Mouse (Mus musculus): Measurements from ENCODE around the gene Spin1. TPM values are rescaled to one million over a fixed set of nuclear protein-coding genes. Genes with fewer than 3 reads are reported as not detected.

Gene Spin1
- polyA plus RNA-seq, 1 experiment: 29.0 TPM

GRCm38 (mm10) chr13:51128417-51128816, 27.7 kb downstream of the Spin1 start:
- TF ChIP-seq POLR2A (IDR thresholded peaks at IDR 0.05; ENCODE audit: borderline replicate concordance, low read depth, low read length) (no peak), CTCF (IDR thresholded peaks at IDR 0.05; ENCODE audit: low read depth, low read length) (no peak)
- no peak overlapping the region for H3K4me3 ChIP-seq (ENCODE audit: insufficient read depth, low read length)
- H3K4me1 ChIP-seq (ENCODE audit: control insufficient read depth, insufficient read depth, low read length): no peaks in the 10 kb centered on the region; the same call in 1 of the 2 replicates
- H3K27ac ChIP-seq (ENCODE audit: insufficient read depth, low read depth, low read length): no peak overlapping the region

- no peak for TF ChIP-seq CTCF (IDR thresholded peaks at IDR 0.05; ENCODE audit: low read depth, low read length)
- TF ChIP-seq POLR2A (IDR thresholded peaks at IDR 0.05; ENCODE audit: borderline replicate concordance, low read depth, low read length): no peak
- H3K27ac ChIP-seq (ENCODE audit: insufficient read depth, low read depth, low read length): no peak overlapping the region
- H3K4me1 ChIP-seq (ENCODE audit: control insufficient read depth, insufficient read depth, low read length): peaks cover 6% of the 10 kb centered on the region
- H3K4me3 ChIP-seq (ENCODE audit: insufficient read depth, low read length): no peak overlapping the region
These were observed 30.5 kb downstream of the Spin1 start for GRCm38 (mm10) chr13:51131179-51131578.

DNA sequence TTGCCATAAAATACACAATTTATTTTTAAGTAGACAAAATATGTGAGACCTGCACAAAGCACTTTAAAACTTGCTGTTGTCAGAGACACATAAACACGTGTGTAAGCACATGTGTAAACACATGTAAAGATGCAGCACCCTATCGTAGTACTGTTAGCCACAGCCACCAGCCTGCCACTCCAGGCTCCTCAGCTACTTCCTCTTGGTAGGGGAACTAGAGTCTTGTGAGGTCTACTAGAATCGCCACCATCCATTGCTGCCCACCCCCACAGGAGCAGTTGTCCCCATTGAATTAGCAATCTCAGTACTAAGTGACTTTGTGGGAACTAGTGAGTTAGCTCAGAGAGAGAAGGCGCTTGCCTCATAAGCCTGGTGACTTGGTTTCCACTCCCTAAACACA, 35.6 kb downstream of the Spin1 start:
- H3K27ac ChIP-seq (ENCODE audit: insufficient read depth, low read depth, low read length): peak overlapping the region; percentile 48
- peaks cover 19% of the 10 kb centered on the region for H3K4me1 ChIP-seq (ENCODE audit: control insufficient read depth, insufficient read depth, low read length)
- H3K4me3 ChIP-seq (ENCODE audit: insufficient read depth, low read length): no peak overlapping the region
- TF ChIP-seq POLR2A (IDR thresholded peaks at IDR 0.05; ENCODE audit: borderline replicate concordance, low read depth, low read length) (no peak), CTCF (IDR thresholded peaks at IDR 0.05; ENCODE audit: low read depth, low read length) (no peak)

DNA sequence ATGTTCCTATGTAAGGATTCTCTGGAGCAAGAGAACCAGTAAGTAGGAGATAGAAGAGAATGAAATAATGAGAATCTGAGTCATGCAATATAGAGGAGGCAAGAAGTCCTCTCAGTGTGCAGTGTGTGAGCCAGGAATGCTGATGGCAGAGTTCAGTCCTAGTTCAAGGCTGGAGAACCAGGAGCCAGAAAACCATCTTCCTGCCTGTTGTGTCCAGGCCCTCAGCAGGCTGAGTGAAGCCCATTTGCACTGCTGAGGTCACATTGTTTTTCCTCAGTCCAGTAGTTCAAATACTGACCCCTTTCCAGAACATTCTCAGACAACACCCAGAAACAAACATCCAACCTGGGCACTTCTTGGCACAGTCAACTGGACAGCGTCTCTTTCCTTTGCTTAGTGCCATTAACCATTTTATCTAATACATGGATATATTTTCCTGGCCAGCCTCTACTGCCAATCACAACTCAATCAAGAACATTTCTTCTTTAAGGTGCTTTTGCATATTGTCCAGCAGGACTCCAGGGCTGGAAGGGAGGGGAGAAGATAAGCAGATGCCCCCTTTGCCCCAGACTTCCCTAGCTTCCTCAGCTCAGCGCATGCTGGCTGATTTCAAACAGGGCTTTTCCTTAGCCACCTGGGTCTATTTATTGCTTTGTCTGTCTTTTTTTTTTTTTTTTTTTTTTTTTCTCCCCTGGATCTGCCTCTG, 36.5 kb downstream of the Spin1 start:
- Histone ChIP-seq H3K4me1 (ENCODE audit: control insufficient read depth, insufficient read depth, low read length) (peaks cover 19% of the 10 kb centered on the region), H3K4me3 (ENCODE audit: insufficient read depth, low read length) (no peak overlapping the region), H3K27ac (ENCODE audit: insufficient read depth, low read depth, low read length) (peak overlapping the region; percentile 60)
- TF ChIP-seq POLR2A (IDR thresholded peaks at IDR 0.05; ENCODE audit: borderline replicate concordance, low read depth, low read length) (no peak), CTCF (IDR thresholded peaks at IDR 0.05; ENCODE audit: low read depth, low read length) (no peak)

DNA sequence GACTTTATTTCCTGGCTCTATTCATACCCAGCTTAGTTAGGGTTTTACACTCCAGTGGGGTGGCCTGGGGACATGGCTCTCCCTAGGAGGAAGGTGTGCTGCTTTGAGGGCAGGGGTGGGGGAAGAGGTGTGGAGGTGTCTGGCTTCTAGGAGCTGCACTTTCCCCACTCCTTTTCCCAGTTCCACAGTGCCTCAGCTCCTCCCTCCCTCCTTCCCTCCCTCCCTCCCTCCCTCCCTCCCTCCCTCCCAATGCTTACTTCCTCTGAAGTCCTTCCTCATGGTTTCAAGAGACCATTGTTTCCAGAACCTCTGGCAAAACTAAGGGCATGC, 37.0 kb downstream of the Spin1 start:
- Histone ChIP-seq H3K4me3 (ENCODE audit: insufficient read depth, low read length) (no peak overlapping the region), H3K4me1 (ENCODE audit: control insufficient read depth, insufficient read depth, low read length) (peaks cover 19% of the 10 kb centered on the region), H3K27ac (ENCODE audit: insufficient read depth, low read depth, low read length) (peak overlapping the region; percentile 60)
- TF ChIP-seq CTCF (IDR thresholded peaks at IDR 0.05; ENCODE audit: low read depth, low read length): no peak
- TF ChIP-seq POLR2A (IDR thresholded peaks at IDR 0.05; ENCODE audit: borderline replicate concordance, low read depth, low read length): no peak

GRCm38 (mm10) chr13:51147106-51147505, 46.4 kb downstream of the Spin1 start:
- Histone ChIP-seq H3K4me3 (ENCODE audit: insufficient read depth, low read length) (no peak overlapping the region), H3K4me1 (ENCODE audit: control insufficient read depth, insufficient read depth, low read length) (no peaks in the 10 kb centered on the region), H3K27ac (ENCODE audit: insufficient read depth, low read depth, low read length) (no peak overlapping the region)
- TF ChIP-seq CTCF (IDR thresholded peaks at IDR 0.05; ENCODE audit: low read depth, low read length) (no peak), POLR2A (IDR thresholded peaks at IDR 0.05; ENCODE audit: borderline replicate concordance, low read depth, low read length) (no peak)

DNA sequence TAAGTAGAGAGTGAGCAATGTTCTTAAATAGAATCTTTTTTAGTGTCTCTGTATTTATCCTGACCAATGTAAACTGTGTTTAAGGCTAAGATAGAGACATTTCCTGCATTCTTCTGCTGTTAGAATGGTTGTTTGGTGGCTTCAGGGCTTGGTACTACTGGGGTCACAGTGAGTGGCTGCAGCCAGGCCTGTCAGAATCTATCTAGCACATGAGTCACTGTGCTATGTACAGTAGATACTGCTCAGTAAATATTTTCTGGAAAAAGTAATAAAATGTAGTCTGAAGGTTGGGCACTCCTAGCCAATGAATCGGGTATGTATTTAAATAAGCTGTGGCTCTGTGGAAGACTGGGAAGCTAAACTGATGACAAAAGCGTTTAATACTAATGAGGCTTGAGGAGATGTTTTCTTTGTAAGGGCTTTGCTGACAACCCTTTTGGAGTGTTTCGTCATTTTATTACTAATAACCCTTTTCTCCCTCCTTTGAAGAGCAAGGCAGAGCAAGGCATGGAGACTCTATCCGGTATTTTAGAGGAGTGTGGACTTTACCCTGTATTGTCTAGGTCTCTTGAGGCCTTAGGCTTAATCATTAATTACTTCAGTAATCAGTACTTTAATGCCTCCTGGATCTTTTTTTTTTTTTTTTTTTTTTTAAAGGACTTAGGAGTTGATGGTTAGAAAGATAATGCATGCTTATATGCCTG, 52.4 kb downstream of the Spin1 start:
- no peak overlapping the region for H3K27ac ChIP-seq (ENCODE audit: insufficient read depth, low read depth, low read length)
- TF ChIP-seq POLR2A (IDR thresholded peaks at IDR 0.05; ENCODE audit: borderline replicate concordance, low read depth, low read length): no peak

DNA sequence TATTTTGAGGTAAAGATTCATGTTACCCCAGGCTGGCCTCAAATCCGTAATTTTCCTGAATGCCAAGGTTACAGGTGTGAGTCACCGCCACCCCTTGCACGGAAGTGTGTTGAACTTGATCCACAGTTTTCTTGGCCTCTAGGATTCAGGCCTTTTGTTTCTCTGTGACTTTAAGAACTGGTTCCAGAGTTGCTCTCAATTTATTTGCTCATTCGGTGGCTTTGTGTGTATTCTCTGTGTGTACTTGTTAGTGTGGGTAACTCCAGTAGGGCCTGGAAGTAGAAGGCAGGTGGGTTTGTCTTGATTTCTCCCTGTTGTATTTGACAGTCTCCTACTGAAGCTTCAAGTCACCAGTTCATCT, 53.0 kb downstream of the Spin1 start:
- TF ChIP-seq POLR2A (IDR thresholded peaks at IDR 0.05; ENCODE audit: borderline replicate concordance, low read depth, low read length) (no peak), CTCF (IDR thresholded peaks at IDR 0.05; ENCODE audit: low read depth, low read length) (no peak)
- no peak overlapping the region for H3K27ac ChIP-seq (ENCODE audit: insufficient read depth, low read depth, low read length)

More for the DNA sequence above, 52.4 kb downstream of the Spin1 start:
- Histone ChIP-seq H3K4me3 (ENCODE audit: insufficient read depth, low read length) (no peak overlapping the region), H3K4me1 (ENCODE audit: control insufficient read depth, insufficient read depth, low read length) (no peaks in the 10 kb centered on the region)

GRCm38 (mm10) chr13:51155178-51156013, 54.7 kb downstream of the Spin1 start:
- H3K4me1 ChIP-seq (ENCODE audit: control insufficient read depth, insufficient read depth, low read length): no peaks in the 10 kb centered on the region
- no peak overlapping the region for H3K27ac ChIP-seq (ENCODE audit: insufficient read depth, low read depth, low read length)
- H3K4me3 ChIP-seq (ENCODE audit: insufficient read depth, low read length): no peak overlapping the region
- no peak for TF ChIP-seq CTCF (IDR thresholded peaks at IDR 0.05; ENCODE audit: low read depth, low read length)
- TF ChIP-seq POLR2A (IDR thresholded peaks at IDR 0.05; ENCODE audit: borderline replicate concordance, low read depth, low read length): no peak

More for the DNA sequence above, 53.0 kb downstream of the Spin1 start:
- Histone ChIP-seq H3K4me3 (ENCODE audit: insufficient read depth, low read length) (no peak overlapping the region), H3K4me1 (ENCODE audit: control insufficient read depth, insufficient read depth, low read length) (no peaks in the 10 kb centered on the region)

DNA sequence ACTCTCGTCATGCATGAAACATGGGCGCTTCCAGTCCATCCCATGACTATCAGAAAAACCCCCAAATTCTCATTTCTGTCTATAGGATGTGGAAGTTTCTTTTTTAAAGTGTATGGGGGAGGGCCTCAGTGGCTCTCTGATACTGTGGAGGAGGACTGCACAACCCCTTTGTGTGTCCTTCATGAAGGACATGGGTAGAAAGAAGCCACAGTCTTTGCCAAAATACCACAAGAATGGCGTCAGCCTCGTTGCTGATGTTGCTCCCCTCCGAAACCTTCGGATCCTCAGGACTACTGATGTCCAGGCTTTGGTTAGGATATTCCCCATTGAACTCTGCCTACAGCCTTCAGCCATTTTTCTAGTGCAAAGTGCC, 55.3 kb downstream of the Spin1 start:
- no peak overlapping the region for H3K27ac ChIP-seq (ENCODE audit: insufficient read depth, low read depth, low read length)
- H3K4me3 ChIP-seq (ENCODE audit: insufficient read depth, low read length): no peak overlapping the region
- H3K4me1 ChIP-seq (ENCODE audit: control insufficient read depth, insufficient read depth, low read length): 0 out of 2 replicates have a peak, but pooled peaks cover under 1% of the 10 kb centered on the region
- TF ChIP-seq POLR2A (IDR thresholded peaks at IDR 0.05; ENCODE audit: borderline replicate concordance, low read depth, low read length) (no peak), CTCF (IDR thresholded peaks at IDR 0.05; ENCODE audit: low read depth, low read length) (no peak)
